18 mouse cellular contexts compared by ENCODE assay signal in the genomic region with DNA sequence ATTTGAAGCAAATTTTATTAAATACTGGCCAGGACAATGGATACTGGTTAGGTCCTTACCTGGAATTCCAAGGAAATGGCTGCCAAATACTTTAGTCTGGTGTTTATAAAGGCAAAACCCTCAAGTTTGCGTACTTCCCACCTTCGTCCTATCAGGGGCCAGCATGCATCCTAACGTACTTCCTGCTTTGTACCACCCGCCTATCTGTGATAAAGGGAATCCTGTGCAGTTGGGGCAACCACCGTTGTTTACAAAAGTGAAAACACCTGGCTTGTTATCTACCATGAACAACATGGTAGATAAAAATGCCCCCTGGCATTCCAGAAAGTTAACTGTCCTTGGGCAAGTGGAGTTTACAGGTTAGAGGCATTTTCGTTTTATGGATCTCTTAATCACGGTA.
"Had no signal": no experiment of that assay in that cellular context is flagged by ENCODE, and none has a peak within 500 bp of the region (broad histone marks: within the 10 kb centered on the region; RNA-seq: fewer than 3 reads in every experiment).

No protein-coding gene starts in this region.

- ATAC-seq: hindbrain, embryonic 16.5 days; inflammation-experienced regulatory T-cells, adult 6 months; liver, embryonic 12.5 days had no signal

- H3K9ac ChIP-seq: heart, embryonic 13.5 days; heart, embryonic 15.5 days; hindbrain, embryonic 12.5 days; hindbrain, embryonic 14.5 days; limb, embryonic 13.5 days; limb, embryonic 15.5 days; liver, embryonic 12.5 days; liver, embryonic 14.5 days had no signal

- H3K4me2 ChIP-seq: heart, embryonic 11.5 days; heart, embryonic 13.5 days; heart, embryonic 15.5 days; hindbrain, embryonic 12.5 days; hindbrain, embryonic 14.5 days; limb, embryonic 13.5 days; limb, embryonic 15.5 days; liver, embryonic 12.5 days had no signal

- H3K4me3 ChIP-seq: gastrocnemius, adult 2 months; heart, embryonic 13.5 days; heart, embryonic 15.5 days; hindbrain, embryonic 10.5 days; hindbrain, embryonic 12.5 days; left cerebral cortex, adult 2 months; limb, embryonic 13.5 days; limb, embryonic 15.5 days; liver, embryonic 12.5 days had no signal

- H3K27me3 ChIP-seq: heart, embryonic 15.5 days; hindbrain, embryonic 12.5 days; limb, embryonic 13.5 days; limb, embryonic 15.5 days; liver, embryonic 12.5 days had no signal

- H3K36me3 ChIP-seq: heart, embryonic 13.5 days; heart, embryonic 15.5 days; hindbrain, embryonic 10.5 days; hindbrain, embryonic 12.5 days; limb, embryonic 13.5 days; limb, embryonic 15.5 days; liver, embryonic 12.5 days had no signal

- H3K4me1 ChIP-seq: hindbrain, embryonic 10.5 days; hindbrain, embryonic 12.5 days; liver, embryonic 12.5 days had no signal

- H3K9me3 ChIP-seq: heart, embryonic 15.5 days; hindbrain, embryonic 10.5 days; hindbrain, embryonic 12.5 days; limb, embryonic 13.5 days; limb, embryonic 15.5 days; liver, embryonic 12.5 days had no signal

- DNase-seq: gastrocnemius, adult 2 months; gastrocnemius, postnatal 10 days; gastrocnemius, postnatal 25 days; layer of hippocampus, adult 9-11 months; left cerebral cortex, postnatal 4 days had no signal

- H3K27ac ChIP-seq: hindbrain, embryonic 10.5 days; hindbrain, embryonic 12.5 days; hindbrain, embryonic 14.5 days; left cerebral cortex, adult 2 months; limb, embryonic 13.5 days; limb, embryonic 15.5 days; liver, embryonic 12.5 days; liver, embryonic 14.5 days had no signal
